Mouse (Mus musculus) neutrophil, adult 5-6 weeks (primary cell): Measurements from ENCODE around the gene Fam207a. TPM values are rescaled to one million over a fixed set of nuclear protein-coding genes. Genes with fewer than 3 reads are reported as not detected.

Source experiments
- ATAC-seq: fragments of 151-379, 151-347 bp; 2 replicates; pipeline ENCODE4 v1.8.0; 2017; ENCODE audit warnings: mild to moderate bottlenecking, moderate TSS enrichment; ENCODE audit not compliant: insufficient number of reproducible peaks, poor library complexity, low FRiP score, severe bottlenecking; ENCODE audit errors: extremely low read depth
- total RNA-seq: library from RNA; stranded (forward); fragments of 200-1000 nt; gene quantifications from 2 replicates; pipeline ENCODE4 v1.2.3, GENCODE M21; 2017

The Fam207a gene
- total RNA-seq, 1 experiment from 2014 or later: 23.3 TPM

DNA sequence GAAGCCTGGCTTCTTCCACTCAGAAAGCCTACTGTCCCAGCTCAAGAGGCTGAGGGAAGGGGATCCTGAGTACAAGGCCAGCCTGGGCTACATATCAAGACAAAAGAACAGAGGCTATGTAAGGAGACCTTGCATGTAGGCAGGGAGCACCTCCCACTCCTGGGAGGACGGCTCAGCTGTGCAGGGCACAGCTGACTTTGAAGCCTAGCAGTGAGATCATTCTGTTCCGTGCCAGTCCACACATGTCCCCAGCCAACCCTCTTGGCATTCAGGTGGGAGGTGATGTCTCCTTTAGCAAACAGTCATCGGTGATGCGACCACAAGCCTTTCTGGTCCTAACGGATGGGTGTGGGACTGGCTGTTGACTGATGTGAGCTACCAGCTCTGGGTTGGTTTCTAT is 49.7 kb downstream of the Fam207a start:
- ATAC-seq: no peak

DNA sequence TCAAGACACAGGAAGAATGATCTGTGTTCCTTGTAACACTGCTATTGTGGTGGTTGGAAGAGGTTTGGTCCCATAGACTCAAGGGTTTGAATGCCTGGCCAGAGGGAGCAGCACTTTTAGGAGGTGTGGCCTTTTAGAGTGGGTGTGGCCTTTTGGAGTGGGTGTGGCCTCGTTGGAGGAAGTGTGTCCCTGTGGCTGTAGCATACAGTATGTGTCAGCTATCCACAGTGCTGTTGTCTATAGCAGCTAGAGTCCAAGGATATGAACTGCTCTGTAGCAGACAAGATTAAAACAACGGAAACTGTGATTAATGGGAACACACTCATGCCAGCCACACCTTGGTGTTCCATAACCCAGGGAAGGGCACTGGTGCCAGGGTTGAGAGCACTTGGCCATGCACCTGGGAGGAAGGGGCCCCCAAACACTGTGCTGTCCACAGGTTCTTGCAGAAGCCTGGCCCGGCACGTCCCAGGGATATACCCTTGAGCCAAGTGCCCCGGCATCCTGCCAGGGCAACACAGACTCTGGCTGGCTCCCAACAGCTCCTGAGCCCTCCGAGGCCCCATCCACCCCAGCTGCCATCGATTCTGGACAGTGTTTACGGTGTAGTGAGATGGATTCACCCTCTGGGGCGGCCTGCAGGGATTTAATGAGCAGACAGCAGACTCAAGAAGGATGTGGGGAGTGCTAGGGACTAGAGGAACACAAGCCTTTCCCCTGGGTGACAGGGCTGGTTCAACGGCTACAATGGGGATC is 51.2 kb downstream of the Fam207a start:
- no peak for ATAC-seq

- ATAC-seq: no peak
Observed at GRCm38 (mm10) chr10:77461161-77461560, 54.4 kb downstream of the Fam207a start.

DNA sequence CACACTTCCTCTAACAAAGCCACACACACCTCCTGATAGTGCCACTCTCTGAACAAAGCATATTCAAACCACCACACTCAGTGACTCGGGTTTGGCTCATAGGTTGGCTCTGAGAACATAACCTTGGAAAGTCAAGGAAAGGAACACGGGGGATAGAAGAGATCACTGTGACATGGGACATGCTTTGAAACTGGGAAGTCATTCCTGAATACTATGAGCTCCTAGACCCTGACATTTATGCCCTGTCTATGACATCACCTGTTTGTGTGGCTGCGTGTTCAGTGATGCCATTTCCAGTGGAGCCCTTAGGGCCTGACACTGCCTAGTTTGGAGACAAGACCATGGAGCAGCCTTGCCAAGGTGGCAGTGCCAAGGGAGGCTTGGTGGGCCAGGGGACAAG is 57.9 kb downstream of the Fam207a start:
- no peak for ATAC-seq

DNA sequence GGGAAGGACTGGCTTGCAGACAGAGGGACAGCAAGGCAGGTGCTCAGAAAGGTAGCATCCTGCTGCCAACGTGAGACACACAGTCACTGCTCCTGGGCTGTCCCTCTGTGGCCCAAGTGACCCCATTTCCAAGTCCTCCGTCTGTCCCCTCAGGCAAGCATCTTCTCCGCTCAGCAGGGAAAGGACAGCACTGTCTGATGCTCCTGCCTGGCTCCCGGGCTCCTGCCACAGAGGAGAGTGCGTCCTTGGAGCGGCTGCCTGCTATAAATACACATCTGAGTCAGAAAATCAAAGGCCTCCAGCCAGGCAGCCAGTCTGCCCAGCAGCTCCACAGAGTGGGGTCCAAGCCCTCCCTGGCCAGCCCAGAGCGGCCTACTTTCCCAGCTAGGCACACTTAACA is 59.1 kb downstream of the Fam207a start:
- no peak for ATAC-seq

DNA sequence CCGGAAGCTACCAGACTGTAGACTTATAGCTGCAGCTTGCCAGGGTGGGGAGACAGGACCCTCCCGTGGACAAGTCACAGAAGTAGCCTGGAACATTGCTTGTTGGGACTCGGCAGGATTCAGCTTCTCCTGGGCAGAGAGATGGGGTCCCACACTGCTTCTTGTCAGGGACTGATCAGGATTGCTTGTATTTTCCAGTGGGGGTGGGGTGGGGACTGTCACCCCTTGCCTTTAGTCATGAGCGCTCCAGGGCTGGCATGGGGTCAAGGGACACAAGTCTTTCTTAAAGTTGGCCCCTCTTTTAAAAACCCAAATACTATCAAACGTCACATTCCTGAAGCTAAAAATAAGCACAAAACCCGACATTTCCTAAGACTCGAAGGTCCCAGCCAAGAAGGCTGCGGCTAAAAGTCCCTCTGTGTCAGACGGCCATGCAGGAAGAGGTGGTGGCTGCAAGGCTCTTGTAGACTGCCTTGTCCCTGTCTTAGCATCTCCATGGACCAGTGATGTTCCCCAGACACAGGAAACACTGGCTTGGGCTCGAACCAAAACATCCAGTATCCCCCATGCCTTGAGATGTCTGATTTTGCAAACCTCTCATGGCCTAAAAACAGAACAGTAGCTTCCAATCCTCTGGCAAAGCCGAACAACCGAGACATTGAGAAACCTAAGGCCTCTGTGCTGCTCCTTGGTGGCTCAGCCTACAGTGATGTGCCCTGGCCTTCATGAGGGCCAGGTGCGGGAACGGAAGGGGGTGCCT is 60.2 kb downstream of the Fam207a start:
- ATAC-seq: no peak

GRCm38 (mm10) chr10:77454795-77455194 is 60.8 kb downstream of the Fam207a start:
- no peak for ATAC-seq

DNA sequence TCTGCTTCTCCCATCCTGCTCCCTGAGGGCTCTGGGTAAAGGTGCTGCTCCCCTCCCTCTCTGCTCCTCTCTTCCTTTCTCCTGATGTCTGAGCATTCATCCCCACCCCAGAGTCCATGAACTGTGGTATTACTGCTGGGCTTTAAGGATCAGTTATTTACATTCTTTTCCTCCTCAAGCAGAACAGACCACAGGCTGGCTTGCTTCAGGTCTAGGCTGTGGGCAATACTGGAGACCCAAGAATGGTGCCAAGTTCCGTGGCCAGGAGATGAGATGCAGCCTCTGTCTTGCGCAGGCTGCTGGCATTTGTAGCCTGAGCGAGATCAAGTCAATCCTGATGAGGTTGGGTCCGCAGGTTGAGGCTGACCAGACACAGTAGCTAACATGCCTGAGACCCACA is 63.8 kb downstream of the Fam207a start:
- no peak for ATAC-seq

DNA sequence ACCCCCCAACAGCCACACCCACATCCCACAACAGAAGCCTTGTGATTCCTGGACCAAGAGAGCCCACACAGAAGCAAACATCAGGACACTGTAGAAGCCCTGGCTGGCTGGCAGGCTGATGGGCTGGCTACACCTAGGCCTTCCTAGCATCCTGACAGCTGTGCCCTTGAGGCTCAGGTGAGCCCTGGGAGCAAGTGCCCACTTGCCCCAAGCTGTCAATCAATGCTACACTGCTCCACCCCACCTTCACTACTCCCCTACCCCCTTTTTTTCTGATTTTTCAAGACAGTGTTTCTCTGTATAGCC is 65.5 kb downstream of the Fam207a start:
- no peak for ATAC-seq

DNA sequence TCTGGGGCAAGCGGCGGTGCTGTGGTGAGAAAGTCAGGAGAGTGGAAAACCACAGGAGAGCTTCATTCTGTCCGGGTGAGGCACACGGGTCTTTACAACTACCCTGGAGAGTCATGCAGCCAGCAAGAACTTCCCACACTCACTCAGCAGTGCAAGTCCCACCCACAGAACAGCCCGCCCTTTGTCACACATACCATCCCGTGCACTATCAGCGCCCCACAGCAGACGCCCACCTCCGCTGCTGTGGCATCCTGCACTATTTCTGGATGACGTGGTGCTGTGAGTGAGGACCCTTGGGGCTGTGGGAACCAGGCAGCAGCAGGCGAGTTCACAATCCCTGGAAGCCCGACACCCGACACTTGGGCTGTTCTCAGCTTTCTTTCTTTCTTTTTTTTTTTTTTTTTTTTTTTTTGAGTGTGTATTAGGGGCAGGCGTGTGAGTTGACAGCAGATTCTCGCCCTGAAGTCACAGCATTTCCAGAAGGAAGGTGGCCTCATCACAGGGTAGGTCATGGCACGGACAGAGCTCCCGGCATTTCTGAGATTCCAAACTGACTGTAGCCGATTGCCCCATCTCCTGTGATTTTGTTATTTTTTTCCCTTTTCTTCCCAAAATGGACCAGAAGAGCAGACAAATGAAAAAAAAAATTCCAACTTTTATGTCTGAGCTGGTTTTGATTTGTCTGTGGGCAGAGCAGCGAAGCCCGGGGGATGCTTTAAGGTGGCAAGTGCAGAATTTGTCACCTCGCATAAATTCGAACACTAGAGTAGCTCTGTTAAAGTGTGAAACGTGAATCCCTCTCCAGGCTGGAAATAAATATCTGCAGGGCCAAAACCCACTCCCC is 66.0 kb downstream of the Fam207a start:
- no peak for ATAC-seq

DNA sequence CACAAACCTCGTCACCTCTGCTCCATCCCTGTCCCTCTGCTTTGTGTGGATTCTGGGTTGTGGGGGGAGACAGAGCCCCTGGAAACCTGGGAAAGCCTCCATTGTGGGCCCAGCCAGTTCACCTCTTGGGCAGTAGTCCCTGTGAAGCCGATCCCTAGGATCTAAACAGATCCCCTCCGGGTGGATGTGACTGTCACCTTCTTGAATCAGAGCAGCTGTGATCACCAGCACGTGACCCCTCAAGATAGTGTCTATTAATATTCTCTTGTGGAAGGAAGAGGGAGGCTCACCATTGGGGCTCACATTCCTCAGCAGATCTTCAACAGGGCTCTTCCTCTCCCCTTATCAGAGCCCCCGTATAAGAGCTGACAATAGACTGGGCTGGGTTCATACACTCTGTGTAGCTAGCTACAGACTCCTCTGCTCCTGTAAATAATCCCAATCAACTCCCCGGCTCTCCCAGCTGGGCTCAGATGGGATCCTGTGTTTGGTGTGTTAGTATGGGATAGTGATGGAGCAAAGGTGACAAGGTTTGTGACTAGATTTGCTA is 66.8 kb downstream of the Fam207a start:
- no peak for ATAC-seq

DNA sequence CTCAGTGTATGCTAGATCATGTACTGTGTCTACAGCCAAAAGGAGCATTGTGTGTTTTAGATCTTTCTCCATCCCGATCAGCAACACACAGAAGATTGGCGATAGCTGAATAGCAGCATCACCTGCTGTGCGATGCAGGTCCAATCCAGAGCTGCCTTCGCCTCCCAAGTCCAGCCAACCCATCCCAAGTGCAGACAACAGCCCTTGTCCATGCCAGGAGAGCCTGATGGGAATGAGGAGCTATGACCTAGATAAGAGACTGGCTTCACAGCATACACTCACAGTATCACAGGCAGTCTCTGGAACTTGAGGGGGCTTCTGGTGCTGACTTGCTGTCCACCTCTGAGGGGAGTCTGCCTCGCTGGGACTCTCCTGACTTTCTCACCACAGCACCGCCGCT is 67.4 kb downstream of the Fam207a start:
- ATAC-seq: no peak

DNA sequence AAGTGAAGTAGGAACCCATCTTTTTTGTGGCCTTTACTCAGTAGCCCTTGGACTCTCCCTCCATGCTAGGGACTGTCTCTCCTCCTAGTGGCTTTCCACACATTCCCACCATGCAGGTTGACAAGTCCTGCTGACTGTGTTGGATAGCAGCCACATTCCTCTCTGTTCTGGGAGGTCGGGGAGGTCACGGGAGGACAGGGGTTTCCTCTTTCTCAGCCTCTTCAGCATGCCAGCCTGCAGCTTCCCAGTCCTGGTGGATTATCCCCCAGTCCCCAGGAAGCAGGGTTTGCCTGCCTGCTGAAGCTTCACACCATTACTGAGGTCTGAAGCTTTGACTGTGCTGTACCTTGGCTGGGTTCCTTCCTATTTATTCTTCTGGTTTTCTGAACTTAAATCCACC is 67.8 kb downstream of the Fam207a start:
- no peak for ATAC-seq

DNA sequence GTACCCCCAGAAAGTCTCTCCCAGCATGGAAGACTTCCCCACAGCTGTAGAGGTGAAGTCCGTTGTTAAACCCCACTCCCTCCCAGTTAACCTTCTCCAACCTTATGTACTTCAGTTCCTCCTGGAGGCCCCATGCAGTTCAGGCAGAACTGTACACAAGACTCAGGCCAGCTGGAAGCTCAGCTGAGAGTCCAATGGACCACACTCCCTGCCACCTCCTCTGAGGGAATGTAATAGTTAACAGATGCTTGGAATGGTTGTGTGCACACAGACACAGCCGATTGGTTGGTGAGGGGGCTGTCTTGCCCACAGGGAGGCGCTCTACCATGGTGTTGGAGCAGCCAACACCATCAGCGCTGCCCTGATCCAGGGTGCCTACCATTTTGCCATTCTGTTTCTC is 73.3 kb downstream of the Fam207a start:
- no peak for ATAC-seq

- ATAC-seq: no peak
Observed at GRCm38 (mm10) chr10:77441812-77442211, 73.8 kb downstream of the Fam207a start.

DNA sequence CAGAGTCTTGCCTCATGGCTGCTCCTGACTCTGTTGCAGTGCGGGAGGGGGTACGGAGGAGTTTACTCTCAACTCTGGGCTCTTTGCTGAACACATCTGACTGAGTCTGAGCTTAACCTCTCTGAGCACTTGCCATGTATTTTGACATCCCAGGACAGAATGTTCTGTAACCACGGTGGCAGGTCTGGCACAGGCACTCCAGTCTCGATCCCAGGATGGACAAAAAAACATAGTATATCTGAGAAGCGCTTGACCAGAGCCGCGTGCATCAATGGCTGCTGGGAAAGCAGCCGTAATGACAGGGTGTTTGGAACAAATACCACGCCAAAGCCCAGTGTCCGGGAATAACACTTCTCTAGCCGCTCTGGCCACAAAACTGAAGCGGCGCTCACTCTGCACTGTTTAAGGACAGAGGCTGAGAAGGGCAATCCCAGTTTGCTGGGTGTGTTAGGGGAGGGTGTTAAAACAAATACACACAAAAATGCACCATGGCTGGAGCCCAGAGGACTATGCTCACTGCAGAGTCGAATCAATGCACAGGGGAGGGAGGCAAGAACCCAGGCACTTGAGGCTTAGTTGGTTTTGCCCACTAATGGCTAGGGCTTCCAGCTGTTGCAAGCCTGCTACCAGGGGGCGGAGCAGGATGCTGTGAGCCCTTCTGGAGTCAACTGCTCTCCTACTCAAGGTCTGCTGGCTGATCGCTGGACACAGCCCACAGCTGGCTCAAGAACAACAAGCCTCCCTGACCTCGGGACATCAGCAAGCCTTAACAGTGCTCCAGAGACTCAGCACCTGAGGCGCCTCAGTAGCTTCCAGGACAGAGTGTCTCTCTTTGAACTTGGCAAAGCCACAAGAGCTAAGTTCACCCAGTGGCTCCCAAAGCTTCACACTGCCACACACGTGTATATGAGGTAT is 74.5 kb downstream of the Fam207a start:
- ATAC-seq: no peak

GRCm38 (mm10) chr10:77440286-77440685 is 75.3 kb downstream of the Fam207a start:
- ATAC-seq: no peak

GRCm38 (mm10) chr10:77439026-77439425 is 76.6 kb downstream of the Fam207a start:
- ATAC-seq: no peak

GRCm38 (mm10) chr10:77438021-77438420 is 77.6 kb downstream of the Fam207a start:
- no peak for ATAC-seq
